Mouse (Mus musculus) embryonic facial prominence, embryonic 14.5 days (tissue): ENCODE results near the gene Polr3b. TPM values are rescaled to one million over a fixed set of nuclear protein-coding genes. Genes with fewer than 3 reads are reported as not detected.

Experiments used
- ATAC-seq: fragments of 200-750 bp; cut with Nextera tagmentation; 2 replicates; pipeline ENCODE4 v1.8.0; 2017; ENCODE audit warnings: low read depth, moderate number of reproducible peaks, moderate TSS enrichment
- DNase-seq: peaks from one replicate; pipeline ENCODE4 v3.0.0-alpha.2; 2015; ENCODE audit warnings: low spot score
- H3K27ac ChIP-seq: fragments of 300-500 bp; sonication (generic); replicated peaks from 2 replicates; pipeline ENCODE4 v1.5.1; 2014; ENCODE audit warnings: low read depth, mild to moderate bottlenecking, low read length, moderate library complexity
- H3K27me3 ChIP-seq: fragments of 300-500 bp; sonication (generic); replicated peaks from 2 replicates; pipeline ENCODE4 v1.6.1; 2014; ENCODE audit warnings: low read length; ENCODE audit not compliant: control insufficient read depth, insufficient read depth
- H3K36me3 ChIP-seq: fragments of 300-500 bp; sonication (generic); 2 replicates; pipeline ENCODE4 v1.6.1; 2014; ENCODE audit warnings: low read length, mixed read lengths; ENCODE audit not compliant: control insufficient read depth, insufficient read depth
- H3K4me1 ChIP-seq: fragments of 300-500 bp; sonication (generic); 2 replicates; pipeline ENCODE4 v1.6.1; 2014; ENCODE audit warnings: antibody characterized with exemption, low read length; ENCODE audit not compliant: control insufficient read depth, insufficient read depth
- H3K4me2 ChIP-seq: fragments of 300-500 bp; sonication (generic); 2 replicates; pipeline ENCODE4 v1.6.1; 2014; ENCODE audit warnings: low read depth, mild to moderate bottlenecking, low read length, moderate library complexity, mixed read lengths
- H3K4me3 ChIP-seq: fragments of 300-500 bp; sonication (generic); 2 replicates; pipeline ENCODE4 v1.5.1; 2014; ENCODE audit warnings: low read depth, mild to moderate bottlenecking, low read length
- H3K9ac ChIP-seq: fragments of 300-500 bp; sonication (generic); 2 replicates; pipeline ENCODE4 v1.6.1; 2014; ENCODE audit warnings: low read depth, mild to moderate bottlenecking, low read length, moderate library complexity, mixed read lengths
- H3K9me3 ChIP-seq: fragments of 300-500 bp; sonication (generic); 2 replicates; pipeline ENCODE4 v1.6.1; 2016; ENCODE audit warnings: low read length; ENCODE audit not compliant: control insufficient read depth
- WGBS: fragments of 180-500 bp; shearing (Covaris S2); extraction: QIAGEN DNeasy Blood & Tissue Kit; methylation state at CpG from one replicate; pipeline ENCODE4 v1.1.7; 2014; 5-methylcytosine and 5-hydroxymethylcytosine counted together
- polyA plus RNA-seq: library from polyadenylated mRNA; unstranded; fragments of >200 nt; fragmentation: Nextera tagmentation; extraction: Ambion mirVana; gene quantifications from 2 replicates; pipeline ENCODE4 v1.2.1, GENCODE M21; 2014

Gene Polr3b
- polyA plus RNA-seq, 1 experiment from 2014 or later, result 10.9 TPM

DNA sequence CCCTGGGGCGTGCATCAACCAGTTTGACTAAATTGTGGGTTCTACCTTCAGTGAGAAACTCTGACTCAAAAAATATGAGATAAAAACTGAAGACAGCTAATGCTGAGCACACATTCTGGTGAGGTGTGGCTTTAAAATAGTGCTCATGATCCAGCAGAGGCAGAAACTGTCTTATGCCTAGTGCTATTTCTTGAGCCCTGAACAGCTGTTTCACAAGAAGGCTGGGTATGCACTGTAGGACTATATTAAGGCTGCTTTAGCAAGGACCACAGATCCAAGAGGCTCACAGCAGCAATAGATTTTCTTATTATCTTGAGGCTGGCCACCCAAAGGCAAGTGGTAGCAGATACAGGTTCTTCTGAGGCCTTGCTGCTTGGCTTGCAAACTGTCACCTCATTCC lies 80.0 kb downstream of the Polr3b start:
- Histone ChIP-seq H3K9ac (no peak overlapping the region), H3K4me2 (no peak overlapping the region), H3K4me1 (0 out of 2 replicates have a peak, but pooled peaks cover 3% of the 10 kb centered on the region), H3K9me3 (no peaks in the 10 kb centered on the region), H3K4me3 (no peak overlapping the region), H3K36me3 (peaks cover 50% of the 10 kb centered on the region), H3K27me3 (no peaks in the 10 kb centered on the region), H3K27ac (no peak overlapping the region)
- WGBS, result 87% methylated on average over 1 of the region's 1 CpGs
- no peak for ATAC-seq
- no peak for DNase-seq

DNA sequence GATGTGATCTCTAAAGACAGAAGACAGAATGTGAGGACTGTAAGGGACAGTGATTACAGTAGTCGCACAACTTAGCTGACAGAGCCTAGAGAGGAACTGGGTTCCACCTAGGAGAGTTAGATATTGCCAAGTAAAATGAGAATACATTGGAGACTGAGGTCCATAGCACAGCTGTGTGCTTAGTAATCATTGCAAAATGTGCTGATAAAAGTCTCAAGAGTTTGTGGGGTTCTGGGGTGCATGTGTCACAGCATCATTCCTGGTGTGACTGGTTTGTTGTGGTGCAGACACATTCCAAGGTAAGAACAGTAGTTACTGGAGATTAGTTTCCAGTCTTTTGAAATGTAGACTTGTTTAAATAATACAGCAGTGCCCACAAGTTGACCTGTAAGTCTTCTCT lies 82.5 kb downstream of the Polr3b start:
- DNase-seq (no peak), ATAC-seq (no peak)
- WGBS, result 85% methylated on average over 1 of the region's 1 CpGs
- no peak overlapping the region for H3K27ac ChIP-seq
- no peak overlapping the region for H3K4me3 ChIP-seq
- no peak overlapping the region for H3K9ac ChIP-seq
- H3K4me2 ChIP-seq, result no peak overlapping the region
- peaks cover 34% of the 10 kb centered on the region for H3K36me3 ChIP-seq
- H3K4me1 ChIP-seq, result 0 out of 2 replicates have a peak, but pooled peaks cover 3% of the 10 kb centered on the region
- no peaks in the 10 kb centered on the region for H3K9me3 ChIP-seq
- H3K27me3 ChIP-seq, result no peaks in the 10 kb centered on the region

GRCm38 (mm10) chr10:84705234-84705633 lies 83.1 kb downstream of the Polr3b start:
- Histone ChIP-seq H3K36me3 (peaks cover 28% of the 10 kb centered on the region), H3K4me1 (0 out of 2 replicates have a peak, but pooled peaks cover 3% of the 10 kb centered on the region), H3K9ac (no peak overlapping the region), H3K27ac (no peak overlapping the region), H3K27me3 (no peaks in the 10 kb centered on the region), H3K4me3 (no peak overlapping the region), H3K4me2 (no peak overlapping the region), H3K9me3 (no peaks in the 10 kb centered on the region)
- ATAC-seq (no peak), DNase-seq (no peak)
- 85% methylated on average over 7 of the region's 7 CpGs for WGBS

GRCm38 (mm10) chr10:84706543-84706942 lies 84.5 kb downstream of the Polr3b start:
- Histone ChIP-seq H3K36me3 (peaks cover 15% of the 10 kb centered on the region), H3K4me1 (peaks cover 5% of the 10 kb centered on the region; the same call in 1 of the 2 replicates), H3K9ac (no peak overlapping the region), H3K4me2 (no peak overlapping the region), H3K9me3 (no peaks in the 10 kb centered on the region), H3K27me3 (no peaks in the 10 kb centered on the region), H3K4me3 (no peak overlapping the region), H3K27ac (no peak overlapping the region)
- DNase-seq (peak; percentile 25), ATAC-seq (peak; percentile 63; the same call in 1 of the 2 replicates)
- 39% methylated on average over 8 of the region's 8 CpGs for WGBS

GRCm38 (mm10) chr10:84707226-84707625 lies 85.1 kb downstream of the Polr3b start:
- Histone ChIP-seq H3K27ac (no peak overlapping the region), H3K9me3 (no peaks in the 10 kb centered on the region), H3K9ac (no peak overlapping the region), H3K36me3 (peaks cover 8% of the 10 kb centered on the region; the same call in 1 of the 2 replicates), H3K4me3 (no peak overlapping the region), H3K4me1 (peaks cover 7% of the 10 kb centered on the region; the same call in 1 of the 2 replicates), H3K27me3 (no peaks in the 10 kb centered on the region), H3K4me2 (no peak overlapping the region)
- peak; percentile 40 for DNase-seq
- WGBS, result 52% methylated on average over 6 of the region's 6 CpGs
- ATAC-seq, result no peak

GRCm38 (mm10) chr10:84707752-84708530 lies 85.8 kb downstream of the Polr3b start:
- WGBS, result 56% methylated on average over 14 of the region's 14 CpGs
- DNase-seq (no peak), ATAC-seq (no peak)
- Histone ChIP-seq H3K27ac (no peak overlapping the region), H3K4me3 (no peak overlapping the region), H3K27me3 (no peaks in the 10 kb centered on the region), H3K4me1 (peaks cover 11% of the 10 kb centered on the region), H3K9me3 (no peaks in the 10 kb centered on the region), H3K36me3 (peaks cover 6% of the 10 kb centered on the region; the same call in 1 of the 2 replicates), H3K9ac (no peak overlapping the region), H3K4me2 (no peak overlapping the region)

GRCm38 (mm10) chr10:84710192-84710591 lies 88.1 kb downstream of the Polr3b start:
- H3K4me1 ChIP-seq, result peaks cover 14% of the 10 kb centered on the region
- H3K9ac ChIP-seq, result no peak overlapping the region
- no peaks in the 10 kb centered on the region for H3K9me3 ChIP-seq
- H3K27ac ChIP-seq, result no peak overlapping the region
- WGBS, result 43% methylated on average over 4 of the region's 4 CpGs
- no peak overlapping the region for H3K4me3 ChIP-seq
- DNase-seq (no peak), ATAC-seq (no peak)
- no peak overlapping the region for H3K4me2 ChIP-seq
- peaks cover 16% of the 10 kb centered on the region for H3K36me3 ChIP-seq
- H3K27me3 ChIP-seq, result no peaks in the 10 kb centered on the region

GRCm38 (mm10) chr10:84710827-84711226 lies 88.7 kb downstream of the Polr3b start:
- ATAC-seq (peak; percentile 21; the same call in 1 of the 2 replicates), DNase-seq (peak; percentile 69)
- WGBS, result 42% methylated on average over 4 of the region's 4 CpGs

GRCm38 (mm10) chr10:84711479-84711878 lies 89.4 kb downstream of the Polr3b start:
- ATAC-seq (no peak), DNase-seq (no peak)
- H3K9ac ChIP-seq, result no peak overlapping the region
- H3K4me2 ChIP-seq, result no peak overlapping the region
- H3K4me3 ChIP-seq, result no peak overlapping the region
- H3K9me3 ChIP-seq, result no peaks in the 10 kb centered on the region
- H3K36me3 ChIP-seq, result peaks cover 21% of the 10 kb centered on the region; the same call in 1 of the 2 replicates
- 74% methylated on average over 8 of the region's 8 CpGs for WGBS
- no peak overlapping the region for H3K27ac ChIP-seq
- H3K27me3 ChIP-seq, result no peaks in the 10 kb centered on the region
- peaks cover 11% of the 10 kb centered on the region for H3K4me1 ChIP-seq

More at GRCm38 (mm10) chr10:84710827-84711226, 88.7 kb downstream of the Polr3b start:
- no peaks in the 10 kb centered on the region for H3K27me3 ChIP-seq
- H3K9me3 ChIP-seq, result no peaks in the 10 kb centered on the region
- H3K4me1 ChIP-seq, result peaks cover 14% of the 10 kb centered on the region
- H3K27ac ChIP-seq, result no peak overlapping the region
- no peak overlapping the region for H3K4me3 ChIP-seq
- no peak overlapping the region for H3K4me2 ChIP-seq
- peaks cover 17% of the 10 kb centered on the region; the same call in 1 of the 2 replicates for H3K36me3 ChIP-seq
- no peak overlapping the region for H3K9ac ChIP-seq
